9 mouse cellular contexts compared by ENCODE assay signal in the genomic region with DNA sequence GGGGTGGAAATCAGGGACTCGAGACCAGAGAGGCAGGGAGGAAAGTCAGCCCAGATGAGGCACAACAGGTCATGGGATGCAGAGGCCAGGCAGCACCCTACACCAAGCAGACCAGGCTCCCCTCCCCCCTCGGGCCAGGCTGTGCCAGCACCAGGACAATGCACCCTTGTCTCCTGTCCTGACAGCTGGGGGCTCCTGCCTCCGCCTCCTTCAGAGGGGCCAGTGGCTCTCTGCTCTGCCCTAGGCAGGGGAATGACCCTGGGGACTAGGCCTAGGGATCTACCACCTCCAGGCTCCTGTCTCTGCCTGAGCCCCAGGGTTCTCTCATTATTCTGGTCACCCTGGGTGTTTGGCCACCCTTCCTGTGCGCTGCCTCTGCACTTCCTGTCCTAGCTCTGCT. TPM values are rescaled to one million over a fixed set of nuclear protein-coding genes. Genes with fewer than 3 reads are reported as not detected.
DNase-seq lines count a peak whose midpoint lies in the region; ATAC-seq and TF ChIP-seq lines count a peak whose summit lies in the region.
"Had no signal": no experiment of that assay in that cellular context is flagged by ENCODE, and none has a peak within 500 bp of the region (broad histone marks: within the 10 kb centered on the region; RNA-seq: fewer than 3 reads in every experiment).

No protein-coding gene starts in this region.

- no peak for DNase-seq in lung, postnatal 36 days
- peak; percentile 62 for DNase-seq in gastrocnemius, adult 18-20 months (ENCODE audit: low spot score)
- peak; percentile 68 for DNase-seq in hindbrain, embryonic 11.5 days (ENCODE audit: low spot score)
- peak; percentile 49 for DNase-seq in limb, embryonic 14.5 days (ENCODE audit: low spot score)
- DNase-seq in right cerebral cortex, postnatal 4 days = peak; percentile 66
- DNase-seq in lung, postnatal 25 days (ENCODE audit: low spot score) = no peak

- H3K27me3 ChIP-seq in lung, embryonic 15.5 days = peaks cover 10% of the 10 kb centered on the region; the same call in 1 of the 2 replicates
- H3K27me3 ChIP-seq in hindbrain, embryonic 11.5 days (ENCODE audit: control insufficient read depth, insufficient read depth, low read length) = no peaks in the 10 kb centered on the region; the same call in 1 of the 2 replicates
- peaks cover 36% of the 10 kb centered on the region for H3K27me3 ChIP-seq in limb, embryonic 14.5 days (ENCODE audit: control insufficient read depth, insufficient read depth, low read length)

- no peak overlapping the region for H3K4me2 ChIP-seq in lung, embryonic 15.5 days
- H3K4me2 ChIP-seq in hindbrain, embryonic 11.5 days (replicated peaks; ENCODE audit: low read depth, low read length) = no peak overlapping the region
- H3K4me2 ChIP-seq in limb, embryonic 14.5 days (replicated peaks; ENCODE audit: low read depth, low read length, severe bottlenecking) = 0 out of 2 replicates have a peak overlapping the region, but pooled peaks have one; percentile 10
- H3K4me2 ChIP-seq: liver, embryonic 15.5 days had no signal

- H3K36me3 ChIP-seq in lung, embryonic 15.5 days = no peaks in the 10 kb centered on the region
- no peaks in the 10 kb centered on the region for H3K36me3 ChIP-seq in hindbrain, embryonic 11.5 days (ENCODE audit: control insufficient read depth, insufficient read depth, low read length)
- H3K36me3 ChIP-seq in limb, embryonic 14.5 days (ENCODE audit: control insufficient read depth, insufficient read depth, low read length) = no peaks in the 10 kb centered on the region

- no peak overlapping the region for H3K27ac ChIP-seq in lung, embryonic 15.5 days
- H3K27ac ChIP-seq in hindbrain, embryonic 11.5 days (ENCODE audit: low read depth, low read length) = peak overlapping the region; percentile 58
- H3K27ac ChIP-seq in limb, embryonic 14.5 days (replicated peaks; ENCODE audit: low read depth, low read length) = no peak overlapping the region
- H3K27ac ChIP-seq: liver, embryonic 15.5 days had no signal

- no peak overlapping the region for H3K4me3 ChIP-seq in lung, embryonic 15.5 days
- H3K4me3 ChIP-seq in hindbrain, embryonic 11.5 days (ENCODE audit: low read depth, low read length) = no peak overlapping the region
- H3K4me3 ChIP-seq in limb, embryonic 14.5 days (replicated peaks; ENCODE audit: low read length) = 0 out of 2 replicates have a peak overlapping the region, but pooled peaks have one; percentile 7
- H3K4me3 ChIP-seq: liver, embryonic 15.5 days had no signal

- H3K9me3 ChIP-seq in lung, embryonic 15.5 days = no peaks in the 10 kb centered on the region
- H3K9me3 ChIP-seq in hindbrain, embryonic 11.5 days (ENCODE audit: control insufficient read depth, low read length) = no peaks in the 10 kb centered on the region
- H3K9me3 ChIP-seq in limb, embryonic 14.5 days (ENCODE audit: control insufficient read depth, low read length) = no peaks in the 10 kb centered on the region
- H3K9me3 ChIP-seq: liver, embryonic 15.5 days had no signal

- WGBS in lung, embryonic 15.5 days = 18% methylated on average over 4 of the region's 4 CpGs
- 13% methylated on average over 4 of the region's 4 CpGs for WGBS in hindbrain, embryonic 11.5 days
- 15% methylated on average over 4 of the region's 4 CpGs for WGBS in limb, embryonic 14.5 days

- 0 out of 2 replicates have a peak overlapping the region, but pooled peaks have one; percentile 6 for H3K9ac ChIP-seq in lung, embryonic 15.5 days
- peak overlapping the region; percentile 41; the same call in 1 of the 2 replicates for H3K9ac ChIP-seq in hindbrain, embryonic 11.5 days (ENCODE audit: low read depth, low read length)
- no peak overlapping the region for H3K9ac ChIP-seq in limb, embryonic 14.5 days (ENCODE audit: low read depth, low read length, severe bottlenecking)
- H3K9ac ChIP-seq: liver, embryonic 15.5 days had no signal

- H3K4me1 ChIP-seq in lung, embryonic 15.5 days = peaks cover 54% of the 10 kb centered on the region
- peaks cover 8% of the 10 kb centered on the region for H3K4me1 ChIP-seq in hindbrain, embryonic 11.5 days (replicated peaks; ENCODE audit: control insufficient read depth, insufficient read depth, low read length)
- H3K4me1 ChIP-seq in limb, embryonic 14.5 days (ENCODE audit: control insufficient read depth, insufficient read depth, low read length) = no peaks in the 10 kb centered on the region

- TF ChIP-seq POLR2A in limb, embryonic 14.5 days (IDR thresholded peaks at IDR 0.05; ENCODE audit: borderline replicate concordance, extremely low read depth, insufficient read depth, insufficient read length) = no peak

- ATAC-seq in lung, embryonic 15.5 days (ENCODE audit: borderline replicate concordance, extremely low read depth, low FRiP score, low TSS enrichment) = no peak
- peak; percentile 82 for ATAC-seq in hindbrain, embryonic 11.5 days (ENCODE audit: low FRiP score)
- ATAC-seq in limb, embryonic 14.5 days (ENCODE audit: low FRiP score, low read depth) = peak; percentile 24; the same call in 1 of the 2 replicates
- no peak for ATAC-seq in monocyte, adult 5-6 weeks (replicated peaks; ENCODE audit: insufficient number of reproducible peaks, low FRiP score, low TSS enrichment, poor library complexity, severe bottlenecking)

RNA-seq across cellular contexts. Expression of a gene that starts 6.6 kb away (rescaled TPM):
- polyA plus RNA-seq in lung, embryonic 15.5 days (2015; fragmentation: Nextera tagmentation; extraction: Ambion mirVana) = 109 and 111 TPM in 2 replicates
- total RNA-seq in gastrocnemius, adult 18-20 months (2021) = 10 to 100 TPM; 49.8 to 49.9 TPM
- polyA plus RNA-seq in hindbrain, embryonic 11.5 days (2014; fragmentation: Nextera tagmentation; extraction: Ambion mirVana) = 57.3 and 59.1 TPM in 2 replicates
- polyA plus RNA-seq in limb, embryonic 14.5 days (2012; rRNA removed) = 167 and 215 TPM in 2 replicates
- 78.9 and 81.5 TPM in 2 replicates for polyA plus RNA-seq in limb, embryonic 14.5 days (2014; fragmentation: Nextera tagmentation; extraction: Ambion mirVana)
- total RNA-seq in monocyte, adult 5-6 weeks (2017) = 12.9 to 40.9 TPM (median 17.1 TPM) in 3 replicates

RNA-seq across cellular contexts. Expression of a gene that starts 9.2 kb away (rescaled TPM):
- 0.62 and 0.88 TPM in 2 replicates for polyA plus RNA-seq in lung, embryonic 15.5 days (2015; fragmentation: Nextera tagmentation; extraction: Ambion mirVana)
- total RNA-seq in gastrocnemius, adult 18-20 months (2021) = not detected
- polyA plus RNA-seq in hindbrain, embryonic 11.5 days (2014; fragmentation: Nextera tagmentation; extraction: Ambion mirVana) = 1.2 and 2.1 TPM in 2 replicates
- polyA plus RNA-seq in limb, embryonic 14.5 days (2012; rRNA removed) = 1.8 and 3.1 TPM in 2 replicates
- polyA plus RNA-seq in limb, embryonic 14.5 days (2014; fragmentation: Nextera tagmentation; extraction: Ambion mirVana) = 0.37 and 0.58 TPM in 2 replicates
- total RNA-seq in monocyte, adult 5-6 weeks (2017) = not detected in 3 replicates

RNA-seq across cellular contexts. Expression of a gene that starts 21.9 kb away (rescaled TPM):
- 107 and 108 TPM in 2 replicates for polyA plus RNA-seq in lung, embryonic 15.5 days (2015; fragmentation: Nextera tagmentation; extraction: Ambion mirVana)
- 10 to 100 TPM; 48.2 to 49.0 TPM for total RNA-seq in gastrocnemius, adult 18-20 months (2021)
- polyA plus RNA-seq in hindbrain, embryonic 11.5 days (2014; fragmentation: Nextera tagmentation; extraction: Ambion mirVana) = 90.2 and 97.2 TPM in 2 replicates
- 182 and 265 TPM in 2 replicates for polyA plus RNA-seq in limb, embryonic 14.5 days (2012; rRNA removed)
- polyA plus RNA-seq in limb, embryonic 14.5 days (2014; fragmentation: Nextera tagmentation; extraction: Ambion mirVana) = 149 and 151 TPM in 2 replicates
- total RNA-seq in monocyte, adult 5-6 weeks (2017) = 21.7 to 29.0 TPM (median 23.3 TPM) in 3 replicates

RNA-seq across cellular contexts. Expression of a gene that starts 22.0 kb away (rescaled TPM):
- polyA plus RNA-seq in lung, embryonic 15.5 days (2015; fragmentation: Nextera tagmentation; extraction: Ambion mirVana) = 9.1 and 11.1 TPM in 2 replicates
- 1 to 10 TPM; 3.5 to 5.0 TPM for total RNA-seq in gastrocnemius, adult 18-20 months (2021)
- 13.5 and 20.6 TPM in 2 replicates for polyA plus RNA-seq in hindbrain, embryonic 11.5 days (2014; fragmentation: Nextera tagmentation; extraction: Ambion mirVana)
- polyA plus RNA-seq in limb, embryonic 14.5 days (2012; rRNA removed) = 19.8 and 21.5 TPM in 2 replicates
- polyA plus RNA-seq in limb, embryonic 14.5 days (2014; fragmentation: Nextera tagmentation; extraction: Ambion mirVana) = 12.2 and 13.6 TPM in 2 replicates
- total RNA-seq in monocyte, adult 5-6 weeks (2017) = 2.0 TPM in 1 of 3 replicates, not detected in the others

RNA-seq across cellular contexts. Expression of a gene that starts 45.6 kb away (rescaled TPM):
- 0.88 and 0.98 TPM in 2 replicates for polyA plus RNA-seq in lung, embryonic 15.5 days (2015; fragmentation: Nextera tagmentation; extraction: Ambion mirVana)
- total RNA-seq in gastrocnemius, adult 18-20 months (2021) = under 1 TPM in 1 of 2 experiments, not detected in 1; 0.12 TPM
- polyA plus RNA-seq in hindbrain, embryonic 11.5 days (2014; fragmentation: Nextera tagmentation; extraction: Ambion mirVana) = 9.1 and 11.4 TPM in 2 replicates
- polyA plus RNA-seq in limb, embryonic 14.5 days (2012; rRNA removed) = 15.3 and 23.0 TPM in 2 replicates
- polyA plus RNA-seq in limb, embryonic 14.5 days (2014; fragmentation: Nextera tagmentation; extraction: Ambion mirVana) = 1.6 and 1.8 TPM in 2 replicates
- not detected in 3 replicates for total RNA-seq in monocyte, adult 5-6 weeks (2017)
- polyA plus RNA-seq: liver, embryonic 15.5 days had no signal

Comparison
In these comparisons a context has a peak if more than half of its experiments do, and no peak if none do; other contexts are left out.
1. ATAC-seq: peak in hindbrain, embryonic 11.5 days (single experiment) and limb, embryonic 14.5 days (single experiment); none in lung, embryonic 15.5 days (single experiment) and monocyte, adult 5-6 weeks (single experiment).
2. DNase-seq: peak in gastrocnemius, adult 18-20 months (single experiment), hindbrain, embryonic 11.5 days (single experiment), limb, embryonic 14.5 days (single experiment) and right cerebral cortex, postnatal 4 days (single experiment); none in lung, postnatal 36 days (single experiment) and lung, postnatal 25 days (single experiment).